Mouse (Mus musculus) thymus, postnatal 10 days (tissue): ENCODE results near the gene Mrps34.
A peak's percentile ranks its signal among the peaks of the same experiment; 100 is the strongest.

Experiments
- DNase-seq, 2 experiments: peaks; one replicate each; pipeline ENCODE4 v3.0.0; 2021; ENCODE audit warnings: low spot score in 2 of 2

Mrps34 gene

DNA sequence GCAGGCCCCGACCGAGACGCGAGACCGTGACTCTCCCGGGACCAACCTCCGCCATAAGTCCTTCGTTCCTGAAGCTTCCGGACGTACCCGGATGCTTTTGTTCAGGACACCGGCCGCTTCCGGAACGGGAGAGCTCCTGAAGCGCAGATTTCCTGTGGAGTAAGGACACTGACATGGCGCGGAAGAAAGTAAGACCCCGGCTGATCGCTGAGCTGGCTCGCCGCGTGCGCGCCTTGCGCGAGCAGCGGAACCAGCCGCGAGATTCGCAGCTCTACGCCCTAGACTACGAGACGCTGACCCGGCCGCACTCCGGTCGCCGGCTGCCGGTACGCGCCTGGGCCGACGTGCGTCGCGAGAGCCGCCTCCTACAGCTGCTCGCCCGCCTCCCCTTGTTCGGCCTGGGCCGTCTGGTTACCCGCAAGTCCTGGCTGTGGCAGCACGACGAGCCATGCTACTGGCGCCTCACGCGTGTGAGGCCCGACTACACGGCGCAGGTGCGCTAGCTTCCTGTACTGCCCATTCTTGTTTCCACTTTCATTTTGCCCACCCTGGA is at the start of gene Mrps34, which contains the start of gene Eme2:
TSS of gene Mrps34 (plus strand) at position 122 of the 553 bp plus-strand sequence.
TSS of gene Eme2 (minus strand) at position 93 of the 553 bp plus-strand sequence.
- peak; percentile 61 to 65 for DNase-seq

DNA sequence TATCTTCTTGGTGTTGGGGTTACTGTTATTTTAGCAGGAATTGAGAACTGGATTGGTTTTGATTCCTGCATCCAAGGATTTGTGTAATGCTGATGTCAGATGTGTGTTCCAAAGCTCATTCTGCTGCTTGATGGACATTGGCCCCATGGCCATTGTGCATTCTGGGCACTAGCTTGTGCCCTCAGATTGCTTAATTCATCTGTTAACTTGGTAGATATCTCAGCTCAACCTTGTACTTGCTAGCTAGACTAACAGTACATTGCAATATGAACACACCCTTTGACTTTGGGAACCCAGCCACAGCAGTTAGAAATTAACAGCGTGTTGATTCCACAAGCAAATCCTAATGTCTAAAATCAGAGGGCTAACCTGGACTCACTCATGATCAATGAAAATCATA is 47.5 kb upstream of the Mrps34 start:
- DNase-seq: no peak

DNA sequence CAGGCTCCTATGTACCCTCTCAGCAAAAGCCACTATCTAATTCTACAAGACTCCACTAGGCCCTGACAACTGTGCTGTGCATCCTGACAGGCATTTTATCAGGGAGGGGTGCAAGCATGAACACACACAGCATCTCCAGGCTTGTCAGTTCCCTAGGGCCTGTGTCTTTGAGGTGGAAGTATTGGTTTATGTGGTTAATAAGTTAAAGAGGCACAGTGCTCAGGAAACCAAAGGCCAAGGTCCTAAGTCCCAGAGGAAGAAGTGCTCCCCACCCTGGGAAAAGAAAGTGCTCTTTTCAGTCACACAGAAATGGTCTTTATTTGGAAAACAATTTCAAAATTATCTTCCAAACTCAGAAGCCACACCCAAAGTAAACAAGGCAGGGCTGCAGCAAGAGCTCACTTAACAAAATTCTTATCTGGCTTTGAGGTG is 46.3 kb upstream of the Mrps34 start:
- DNase-seq: no peak

DNA sequence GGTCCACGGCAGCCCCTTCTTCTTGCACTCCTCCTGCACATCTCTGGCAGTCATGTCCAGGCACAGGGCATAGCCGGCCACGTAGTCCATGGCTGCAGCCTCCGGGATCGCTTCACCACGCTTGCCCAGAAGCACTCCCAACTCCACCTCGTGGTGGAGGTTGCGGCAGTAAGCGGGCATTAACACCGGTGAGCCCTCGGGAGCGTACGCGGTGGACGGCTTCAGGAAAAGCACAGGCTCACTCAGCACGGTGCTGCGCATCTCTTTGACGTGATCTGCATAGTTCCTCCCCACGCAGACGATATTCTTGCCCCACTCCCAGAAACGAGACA is 45.2 kb upstream of the Mrps34 start:
- DNase-seq: no peak

DNA sequence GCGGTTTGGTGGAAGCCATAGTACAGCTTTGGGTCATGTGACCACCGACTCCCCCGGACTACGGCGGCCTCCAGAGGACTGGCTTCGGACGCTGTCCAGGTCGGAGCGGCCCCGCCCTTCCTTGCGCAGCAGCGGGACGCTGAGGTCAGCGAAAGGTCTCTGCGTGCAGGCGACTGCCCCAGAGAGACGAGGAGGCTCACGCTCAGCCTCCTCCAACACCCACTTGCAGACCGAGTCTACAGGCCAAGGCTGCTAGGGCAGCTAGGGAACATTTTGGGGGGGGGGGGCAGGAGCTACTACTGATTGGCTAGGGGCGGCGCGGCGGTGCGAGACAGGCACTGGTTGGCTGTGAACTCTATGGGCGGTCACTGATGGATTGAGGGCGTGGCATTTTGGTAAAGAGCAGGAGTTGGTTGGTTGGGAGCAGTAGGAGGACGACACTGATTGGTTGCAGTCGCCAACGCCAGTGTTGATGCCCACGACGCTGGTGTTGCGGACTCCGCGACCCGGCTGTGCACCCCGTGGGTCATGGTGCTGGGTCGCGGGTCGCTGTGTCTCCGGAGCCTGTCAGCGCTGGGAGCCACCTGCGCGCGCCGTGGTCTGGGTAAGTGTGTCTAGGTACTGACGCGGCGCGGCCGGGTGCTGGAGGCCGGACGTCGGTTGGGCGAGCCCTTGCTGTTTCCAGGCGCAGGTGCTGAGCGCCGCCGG is 44.7 kb upstream of the Mrps34 start, which contains the start of gene Fahd1:
TSS of gene Fahd1 (minus strand) at position 300 of the 708 bp plus-strand sequence.
- DNase-seq: peak; percentile 89 to 95

DNA sequence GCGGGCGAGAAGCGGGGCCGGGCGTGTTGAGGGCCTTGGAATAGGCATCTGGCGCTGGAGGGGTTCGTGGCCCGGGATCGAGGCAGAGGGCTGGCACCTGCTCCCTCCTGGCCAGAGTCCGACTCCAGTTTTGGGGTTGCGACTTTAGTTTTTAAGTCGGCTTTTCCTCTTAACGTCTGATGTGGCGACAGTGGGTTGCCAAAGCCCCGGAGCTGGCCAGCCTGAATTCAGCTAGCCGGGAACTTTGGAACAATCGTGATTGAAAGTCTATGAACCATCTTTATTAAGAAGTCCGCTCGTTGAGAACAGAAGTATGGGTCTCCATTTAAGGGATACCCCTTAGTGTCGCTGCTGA is 44.2 kb upstream of the Mrps34 start:
- DNase-seq: no peak

DNA sequence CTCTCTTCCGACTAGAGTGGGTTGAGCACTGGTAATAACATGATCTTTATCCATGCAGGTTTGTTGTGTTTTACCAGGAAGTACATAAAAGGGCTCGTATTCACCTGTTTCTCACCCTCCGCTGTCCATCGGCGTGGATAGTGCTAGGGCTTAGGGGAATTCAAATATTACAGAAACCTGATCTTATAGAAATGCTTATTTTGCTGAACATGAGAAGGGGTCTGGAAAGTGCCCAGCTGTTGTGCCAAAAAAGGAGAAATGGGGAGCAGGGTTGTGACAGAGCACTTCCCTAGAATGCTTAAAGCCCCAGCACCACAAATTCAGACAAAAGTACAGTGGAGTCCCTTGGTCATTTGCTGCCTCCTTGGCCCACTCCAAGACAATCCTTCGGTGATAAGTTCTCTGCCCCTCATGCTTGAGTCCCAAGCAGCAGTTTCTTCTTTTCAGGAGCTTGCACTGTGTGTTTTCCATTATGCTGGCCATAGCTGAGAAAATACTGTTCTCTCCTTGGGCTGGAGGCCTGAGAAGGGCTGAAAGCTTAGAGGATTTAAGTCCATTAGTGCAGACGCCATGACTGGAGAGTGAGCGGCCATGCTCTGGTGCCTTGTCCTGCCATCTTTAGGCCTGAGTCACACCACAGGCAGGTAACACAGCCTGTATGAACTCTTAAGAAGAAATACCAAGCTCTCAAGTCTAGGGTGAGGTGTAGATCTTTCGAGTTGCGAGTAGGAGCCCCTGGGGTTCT is 43.4 kb upstream of the Mrps34 start:
- DNase-seq: no peak

DNA sequence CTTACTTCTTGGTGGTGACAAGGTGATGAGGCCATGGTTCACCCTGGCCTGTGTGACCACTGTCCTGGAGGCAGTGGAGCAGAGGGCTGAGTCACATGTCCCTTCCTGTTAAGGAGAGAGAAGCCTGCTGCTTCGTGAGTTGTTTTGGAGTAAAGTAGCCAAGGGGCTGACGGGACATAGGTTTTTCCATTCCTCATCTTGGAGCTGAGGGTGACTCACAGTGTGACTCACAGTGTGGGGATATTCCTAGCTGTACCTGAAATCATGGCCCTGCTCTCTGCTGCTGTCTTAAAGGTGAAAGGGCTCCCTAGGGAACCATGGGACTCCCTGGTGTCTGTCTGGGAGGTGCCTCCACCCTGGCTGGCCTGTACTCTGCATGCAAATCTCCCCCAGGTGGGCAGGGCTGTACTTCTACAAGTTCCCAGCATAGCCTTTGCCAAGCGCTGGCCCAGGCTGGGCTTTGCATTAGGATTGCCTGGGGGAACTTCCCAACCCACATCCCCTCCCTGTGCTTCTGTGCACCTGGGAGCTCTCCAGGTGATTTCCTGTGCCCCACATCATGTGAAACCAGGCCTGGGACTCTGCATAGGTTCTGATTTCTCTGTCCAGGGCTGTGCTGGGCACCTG is 39.0 kb upstream of the Mrps34 start:
- no peak for DNase-seq

DNA sequence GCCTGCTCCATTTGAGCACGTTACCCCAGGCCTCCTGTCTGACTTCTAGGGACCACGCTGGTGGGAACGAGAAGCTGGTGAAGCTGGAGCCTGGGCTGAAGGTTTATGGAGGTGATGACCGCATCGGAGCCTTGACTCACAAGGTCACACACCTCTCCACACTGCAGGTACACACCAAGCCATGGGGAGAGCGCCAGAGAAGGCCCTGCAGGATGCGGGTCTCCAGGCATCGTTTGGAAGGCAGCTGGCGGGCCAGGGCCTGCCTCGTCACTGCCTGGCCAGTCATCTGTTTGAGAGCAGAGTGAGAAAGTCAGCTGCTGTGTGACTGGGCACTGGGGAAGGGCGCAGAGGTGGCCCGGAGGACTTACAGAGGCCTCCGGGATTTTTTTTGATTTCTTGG is 38.3 kb upstream of the Mrps34 start:
- no peak for DNase-seq

DNA sequence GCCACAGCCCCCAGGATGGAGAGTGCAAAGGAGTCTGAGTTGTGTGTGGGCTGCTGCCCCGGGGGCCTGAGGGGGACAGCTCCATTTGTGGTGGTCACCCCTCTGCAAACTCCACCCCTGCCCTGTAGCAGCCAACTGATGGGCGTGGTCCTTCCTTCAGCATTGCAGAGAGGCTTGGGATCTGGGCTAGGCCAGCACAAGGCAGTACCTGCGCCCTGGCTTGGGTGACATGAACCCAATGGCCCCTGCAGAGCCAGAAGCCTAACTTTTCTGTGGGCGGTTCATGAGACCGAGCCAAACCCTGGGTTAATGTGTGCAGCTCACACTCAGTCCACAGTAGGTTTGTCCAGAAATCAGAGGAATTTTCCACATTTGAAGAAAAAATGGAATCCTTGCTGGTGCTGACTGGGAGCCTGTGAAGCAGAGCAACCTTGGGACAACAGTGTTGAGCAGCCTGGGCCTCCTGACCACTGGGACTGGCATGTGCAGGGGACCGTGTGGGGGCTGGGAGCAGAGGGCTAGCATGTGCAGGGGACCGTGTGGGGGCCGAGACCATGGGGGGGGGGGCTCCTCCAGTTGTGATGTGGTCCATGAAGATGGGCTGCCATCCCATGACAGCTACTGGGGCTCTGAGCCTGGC is 37.0 kb upstream of the Mrps34 start:
- DNase-seq: no peak

DNA sequence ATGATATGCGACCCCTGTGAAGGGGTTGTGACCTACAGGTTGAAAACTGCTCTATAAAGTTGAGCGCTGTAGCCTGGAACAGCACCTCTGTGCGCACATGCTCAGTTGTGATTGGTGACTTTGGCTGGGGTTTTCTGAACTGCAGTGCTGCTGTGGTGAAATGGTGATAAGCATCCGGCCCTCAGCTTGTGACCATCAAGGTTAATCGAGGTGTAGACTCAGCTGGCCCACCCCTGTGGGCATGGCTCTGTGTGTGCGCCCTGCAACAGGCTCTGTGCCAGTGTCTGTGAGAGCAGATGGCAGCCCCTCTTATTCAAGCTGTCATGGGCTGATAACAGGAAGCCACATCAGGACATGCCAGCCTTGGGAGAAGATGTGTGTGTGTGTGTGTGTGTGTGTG is 35.9 kb upstream of the Mrps34 start:
- DNase-seq: no peak

DNA sequence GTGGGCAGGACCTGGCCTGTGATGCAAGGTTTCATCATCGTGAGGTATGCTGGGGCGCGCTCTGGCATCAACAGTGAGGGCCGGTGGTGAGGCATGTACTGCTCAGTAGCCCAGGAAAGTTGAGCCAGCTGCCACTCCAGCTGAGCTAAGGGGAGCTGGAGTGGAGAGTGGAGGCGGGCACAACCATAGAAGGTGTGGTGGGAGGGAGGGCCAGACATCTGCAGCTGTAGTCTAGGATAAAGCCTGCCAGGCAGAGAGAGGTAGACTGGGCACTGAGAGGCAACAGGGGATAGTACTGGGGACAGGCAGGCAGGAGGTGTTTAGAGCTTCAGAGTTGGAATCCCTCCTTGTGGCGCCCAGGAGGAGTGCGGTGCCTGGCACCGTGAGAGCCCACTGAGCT is 34.8 kb upstream of the Mrps34 start:
- DNase-seq: no peak

DNA sequence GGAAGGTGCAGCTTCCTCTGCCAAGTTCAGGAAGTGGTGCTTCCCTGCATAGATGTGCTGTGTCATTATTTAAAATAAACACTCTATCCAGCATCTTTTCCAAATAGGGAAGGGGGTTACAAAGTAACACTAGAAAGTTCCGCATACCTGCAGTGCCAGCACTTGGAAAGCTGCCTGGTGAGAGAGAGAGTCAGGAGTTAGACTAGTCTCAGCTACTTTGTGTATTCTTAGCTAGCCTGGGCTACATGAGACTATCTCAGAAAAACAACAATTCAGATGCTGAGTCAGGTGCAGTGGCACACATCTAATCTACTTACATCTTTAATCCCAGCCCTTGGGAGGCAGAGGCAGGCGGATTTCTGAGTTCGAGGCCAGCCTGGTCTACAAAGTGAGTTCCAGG is 33.1 kb upstream of the Mrps34 start:
- no peak for DNase-seq

DNA sequence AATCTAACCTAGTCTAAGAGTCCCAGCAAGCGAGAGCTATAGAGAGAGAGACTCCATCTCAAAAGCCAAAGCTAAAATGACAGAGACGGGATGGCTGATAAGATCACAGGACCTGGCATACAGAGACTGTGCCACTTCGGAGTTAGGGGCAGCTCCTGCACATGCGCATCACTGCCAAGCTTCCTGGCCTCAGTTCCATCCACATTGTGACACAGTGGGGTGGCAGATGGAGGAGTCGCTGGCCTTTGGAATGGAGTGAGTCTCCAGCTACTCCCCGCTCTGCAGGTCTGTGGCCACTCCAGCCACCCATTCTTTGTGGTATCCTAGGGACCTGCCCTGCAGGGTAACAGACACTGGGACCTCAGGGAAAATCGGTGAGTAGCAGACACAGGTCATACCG is 29.1 kb upstream of the Mrps34 start, which contains the start of gene Igfals:
TSS of gene Igfals (plus strand) at position 222 of the 400 bp plus-strand sequence.
- no peak for DNase-seq

DNA sequence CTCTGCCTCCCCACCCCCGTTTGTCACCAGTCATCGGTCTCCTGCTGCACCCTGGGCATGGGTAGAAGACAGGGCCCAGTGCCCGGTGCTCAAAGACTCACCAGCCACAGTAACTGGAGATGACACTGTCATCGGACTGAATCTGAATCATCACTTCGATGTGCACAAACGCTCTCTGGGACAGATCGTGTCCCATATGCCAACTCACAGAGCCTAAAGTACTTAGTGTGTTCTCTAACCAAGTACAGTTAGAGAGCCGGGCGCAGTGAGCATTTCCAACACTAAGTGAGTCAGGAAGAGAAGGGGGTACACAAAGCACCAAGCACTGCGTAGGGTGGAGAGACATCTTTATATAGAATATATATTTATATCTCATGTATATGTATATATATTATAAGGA is 27.0 kb upstream of the Mrps34 start:
- no peak for DNase-seq

DNA sequence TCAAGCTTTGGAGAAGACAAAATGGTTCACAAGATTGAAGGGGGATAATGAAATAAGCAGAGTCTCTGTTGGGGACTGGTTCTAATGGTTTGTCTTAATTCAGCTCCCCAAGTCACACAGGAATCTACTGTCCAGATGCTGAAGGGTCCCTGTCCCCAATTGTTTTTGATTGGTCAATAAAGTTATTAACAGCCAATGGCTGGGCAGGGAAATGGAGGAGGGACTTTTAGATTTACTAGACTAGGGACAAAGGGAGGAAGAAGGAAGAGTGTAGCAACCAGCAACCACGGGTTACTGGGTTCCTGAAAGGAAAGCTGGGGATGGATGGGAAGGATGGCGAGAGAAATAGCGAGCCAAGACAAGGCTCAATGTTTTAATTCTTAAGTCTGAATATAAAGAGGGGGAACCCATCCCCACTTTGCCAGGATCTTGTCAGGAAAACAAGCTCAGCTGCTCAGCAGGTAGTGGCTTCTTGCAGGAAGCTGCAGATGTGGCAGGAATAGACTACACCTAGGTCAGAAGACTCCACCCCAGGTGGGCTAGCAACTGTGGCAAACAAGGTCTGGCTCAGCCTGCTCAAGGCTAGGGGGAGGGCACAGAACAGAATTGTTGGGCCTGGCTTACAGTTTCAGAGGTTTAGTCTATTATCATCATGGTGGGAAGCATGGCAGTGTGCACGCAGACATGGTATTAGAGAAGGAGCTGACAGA is 21.1 kb upstream of the Mrps34 start:
- DNase-seq: no peak

DNA sequence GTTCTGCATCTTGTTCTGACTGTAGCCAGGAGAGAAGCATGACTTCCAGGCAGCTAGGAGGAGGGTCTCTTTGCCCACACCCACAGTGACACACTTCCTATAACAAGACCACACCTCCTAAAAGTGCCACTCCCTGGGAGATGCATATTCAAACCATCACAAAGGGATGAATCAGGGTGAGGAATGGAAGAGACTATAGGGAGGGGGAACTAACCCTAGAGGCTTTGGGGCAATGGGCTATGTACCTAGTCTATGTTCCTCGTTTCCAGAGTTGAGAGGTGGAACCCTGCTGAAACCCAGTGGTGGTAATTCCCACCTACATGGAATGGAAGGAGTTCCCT is 20.5 kb upstream of the Mrps34 start:
- DNase-seq: no peak

DNA sequence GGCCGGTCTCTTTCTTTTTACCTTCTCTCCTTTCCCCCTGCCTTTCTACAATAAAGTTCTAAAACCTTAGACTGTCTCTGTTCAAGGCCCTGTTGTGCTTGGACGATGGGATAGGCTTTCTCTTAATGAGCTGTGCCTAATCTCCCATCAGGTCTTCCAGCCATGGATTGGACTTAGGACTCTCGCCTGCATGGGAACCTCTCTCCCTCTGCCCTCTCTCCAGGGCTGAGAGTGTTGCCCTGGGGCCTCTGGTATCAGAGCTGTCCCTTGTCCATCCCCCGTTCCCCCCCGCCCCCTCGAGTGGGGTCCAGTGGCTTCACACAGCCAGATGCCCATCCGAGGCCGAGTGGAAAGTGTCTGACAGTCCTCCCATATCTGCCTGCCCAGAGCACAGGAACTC is 19.9 kb upstream of the Mrps34 start:
- DNase-seq: no peak

DNA sequence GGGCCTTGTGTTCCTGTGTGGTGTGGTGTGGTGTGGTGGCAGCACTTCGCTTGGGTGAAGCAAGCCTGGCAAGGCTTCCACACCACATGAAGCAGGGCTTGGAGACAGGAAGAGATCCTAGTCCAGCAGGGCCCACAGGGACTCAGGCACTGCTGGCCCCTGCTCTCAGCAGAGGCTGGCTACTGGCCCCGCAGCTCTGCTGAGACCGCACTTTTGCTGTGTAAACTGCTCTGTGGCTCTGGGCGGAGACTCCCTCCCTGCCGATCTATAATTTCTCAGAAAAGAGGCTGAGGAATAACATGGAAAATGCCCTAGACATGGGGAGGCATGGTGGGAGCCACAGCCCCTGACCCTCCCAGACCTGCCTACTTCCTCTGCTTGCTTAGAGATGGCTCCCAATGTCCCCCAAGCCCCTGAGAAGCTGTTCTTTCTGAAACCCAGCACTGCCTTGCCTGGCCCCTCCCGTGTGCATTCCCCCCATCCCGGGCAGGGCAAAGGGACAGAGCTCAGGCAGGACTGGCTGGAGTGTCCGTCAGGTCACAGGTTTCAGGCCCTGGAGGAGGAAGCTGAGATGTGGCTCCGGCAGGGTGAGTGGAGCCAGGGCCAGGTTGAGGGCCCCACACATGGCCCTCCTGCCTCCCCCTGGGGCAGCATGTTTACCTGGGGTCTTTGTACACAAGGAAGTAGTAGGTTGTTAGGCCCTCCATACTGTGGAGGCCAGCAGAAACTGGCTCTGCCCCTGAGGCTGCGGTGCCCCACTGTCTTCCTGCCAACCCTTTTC is 17.4 kb upstream of the Mrps34 start:
- DNase-seq: no peak

DNA sequence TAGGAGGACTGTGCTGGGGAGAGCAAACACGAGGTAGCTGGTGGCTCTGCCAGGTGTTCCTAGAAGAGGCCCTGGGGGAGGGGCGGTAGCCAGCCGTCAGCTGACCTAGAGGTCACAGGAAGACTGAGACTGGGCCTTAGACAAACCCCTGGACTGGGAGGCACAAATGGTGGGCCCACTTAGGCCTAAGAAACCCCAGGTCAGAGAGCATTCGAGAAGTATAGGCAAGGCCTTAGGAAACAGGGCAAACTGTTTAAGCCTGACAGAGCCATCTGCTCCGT is 16.9 kb upstream of the Mrps34 start:
- DNase-seq: peak; percentile 41 to 49

DNA sequence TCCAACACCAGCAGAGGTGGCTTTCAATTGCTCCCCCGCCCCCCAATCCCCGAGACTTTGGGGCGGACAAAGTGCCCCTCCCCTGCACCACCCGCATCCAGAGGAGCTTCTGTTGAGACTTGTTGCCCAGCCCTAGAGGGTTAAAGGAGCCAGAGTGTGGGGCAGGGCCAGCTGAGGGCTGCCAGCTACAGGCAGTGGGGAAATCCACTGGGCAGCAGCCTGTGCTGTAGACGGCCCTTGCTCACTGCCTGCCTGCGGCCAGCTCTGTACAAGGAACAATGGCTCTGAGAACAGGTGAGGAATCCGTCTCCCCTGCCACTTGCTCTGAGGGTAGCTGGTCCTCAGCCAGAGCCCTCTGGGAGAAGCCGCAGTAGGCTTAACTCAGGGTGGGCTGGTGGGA is 16.4 kb upstream of the Mrps34 start:
- DNase-seq: no peak
